Mouse (Mus musculus): ENCODE data around the gene Efcab10. TPM values are rescaled to one million over a fixed set of nuclear protein-coding genes. Genes with fewer than 3 reads are reported as not detected.

Gene Efcab10
- polyA plus RNA-seq, 1 experiment from 2014 or later: 0.87 TPM

- Histone ChIP-seq H3K27ac (no peak overlapping the region), H3K27me3 (no peaks in the 10 kb centered on the region), H3K9ac (no peak overlapping the region), H3K4me3 (peak overlapping the region; percentile 21; the same call in 1 of the 2 replicates), H3K4me2 (peak overlapping the region; percentile 49), H3K9me3 (no peaks in the 10 kb centered on the region), H3K4me1 (peaks cover 2% of the 10 kb centered on the region; the same call in 1 of the 2 replicates), H3K36me3 (no peaks in the 10 kb centered on the region)
- ATAC-seq (ENCODE audit: insufficient number of reproducible peaks, insufficient read depth, low FRiP score, low TSS enrichment, low read depth): no peak
- 19% methylated on average over 22 of the region's 22 CpGs for WGBS
Measured at GRCm38 (mm10) chr12:33379624-33380445, 14.8 kb upstream of the Efcab10 start.

GRCm38 (mm10) chr12:33388842-33389241, 5.8 kb upstream of the Efcab10 start:
- 7% methylated on average over 5 of the region's 5 CpGs for WGBS
- Histone ChIP-seq H3K27me3 (no peaks in the 10 kb centered on the region), H3K4me2 (no peak overlapping the region), H3K9me3 (no peaks in the 10 kb centered on the region), H3K27ac (no peak overlapping the region), H3K36me3 (no peaks in the 10 kb centered on the region), H3K9ac (no peak overlapping the region), H3K4me3 (no peak overlapping the region), H3K4me1 (no peaks in the 10 kb centered on the region)
- peak; percentile 53; the same call in 1 of the 2 replicates for ATAC-seq (ENCODE audit: insufficient number of reproducible peaks, insufficient read depth, low FRiP score, low TSS enrichment, low read depth)

GRCm38 (mm10) chr12:33390844-33391560, 3.7 kb upstream of the Efcab10 start:
- Histone ChIP-seq H3K36me3 (no peaks in the 10 kb centered on the region), H3K9me3 (no peaks in the 10 kb centered on the region), H3K4me3 (no peak overlapping the region), H3K4me2 (no peak overlapping the region), H3K27ac (no peak overlapping the region), H3K4me1 (peaks cover 7% of the 10 kb centered on the region), H3K9ac (no peak overlapping the region), H3K27me3 (no peaks in the 10 kb centered on the region)
- ATAC-seq (ENCODE audit: insufficient number of reproducible peaks, insufficient read depth, low FRiP score, low TSS enrichment, low read depth): no peak
- WGBS: 58% methylated on average over 2 of the region's 2 CpGs

GRCm38 (mm10) chr12:33403265-33403693, 8.6 kb downstream of the Efcab10 start:
- no peaks in the 10 kb centered on the region for H3K36me3 ChIP-seq
- no peaks in the 10 kb centered on the region for H3K4me1 ChIP-seq
- 17% methylated on average over 7 of the region's 7 CpGs for WGBS
- no peaks in the 10 kb centered on the region for H3K27me3 ChIP-seq
- ATAC-seq (ENCODE audit: insufficient number of reproducible peaks, insufficient read depth, low FRiP score, low TSS enrichment, low read depth): no peak
- no peak overlapping the region for H3K4me2 ChIP-seq
- H3K27ac ChIP-seq: no peak overlapping the region
- H3K9ac ChIP-seq: no peak overlapping the region
- no peak overlapping the region for H3K4me3 ChIP-seq
- H3K9me3 ChIP-seq: no peaks in the 10 kb centered on the region

- Histone ChIP-seq H3K9ac (no peak overlapping the region), H3K27me3 (no peaks in the 10 kb centered on the region), H3K4me2 (no peak overlapping the region), H3K4me3 (no peak overlapping the region), H3K9me3 (no peaks in the 10 kb centered on the region), H3K36me3 (no peaks in the 10 kb centered on the region), H3K27ac (no peak overlapping the region), H3K4me1 (no peaks in the 10 kb centered on the region)
- WGBS: 60% methylated on average over 5 of the region's 5 CpGs
- no peak for ATAC-seq (ENCODE audit: insufficient number of reproducible peaks, insufficient read depth, low FRiP score, low TSS enrichment, low read depth)
Measured at GRCm38 (mm10) chr12:33404996-33405395, 10.3 kb downstream of the Efcab10 start.

- Histone ChIP-seq H3K27me3 (no peaks in the 10 kb centered on the region), H3K9ac (no peak overlapping the region), H3K27ac (no peak overlapping the region), H3K36me3 (no peaks in the 10 kb centered on the region), H3K4me2 (no peak overlapping the region), H3K9me3 (no peaks in the 10 kb centered on the region), H3K4me1 (no peaks in the 10 kb centered on the region), H3K4me3 (no peak overlapping the region)
- WGBS: 33% methylated on average over 6 of the region's 6 CpGs
- no peak for ATAC-seq (ENCODE audit: insufficient number of reproducible peaks, insufficient read depth, low FRiP score, low TSS enrichment, low read depth)
Measured at GRCm38 (mm10) chr12:33405398-33406026, 10.9 kb downstream of the Efcab10 start.

- 53% methylated on average over 6 of the region's 6 CpGs for WGBS
- H3K27me3 ChIP-seq: no peaks in the 10 kb centered on the region
- H3K9ac ChIP-seq: no peak overlapping the region
- ATAC-seq (ENCODE audit: insufficient number of reproducible peaks, insufficient read depth, low FRiP score, low TSS enrichment, low read depth): no peak
- H3K4me2 ChIP-seq: no peak overlapping the region
- H3K9me3 ChIP-seq: no peaks in the 10 kb centered on the region
- no peaks in the 10 kb centered on the region for H3K36me3 ChIP-seq
- no peak overlapping the region for H3K27ac ChIP-seq
- no peaks in the 10 kb centered on the region for H3K4me1 ChIP-seq
- H3K4me3 ChIP-seq: no peak overlapping the region
Measured at GRCm38 (mm10) chr12:33411580-33412151, 17.0 kb downstream of the Efcab10 start.

GRCm38 (mm10) chr12:33424329-33424728, 29.7 kb downstream of the Efcab10 start:
- Histone ChIP-seq H3K36me3 (no peaks in the 10 kb centered on the region), H3K9me3 (no peaks in the 10 kb centered on the region), H3K4me2 (no peak overlapping the region), H3K4me1 (no peaks in the 10 kb centered on the region), H3K4me3 (no peak overlapping the region), H3K27ac (no peak overlapping the region), H3K9ac (no peak overlapping the region), H3K27me3 (peaks cover 12% of the 10 kb centered on the region)
- 29% methylated on average over 3 of the region's 3 CpGs for WGBS
- ATAC-seq (ENCODE audit: insufficient number of reproducible peaks, insufficient read depth, low FRiP score, low TSS enrichment, low read depth): no peak

- Histone ChIP-seq H3K4me1 (peaks cover 5% of the 10 kb centered on the region), H3K27me3 (peaks cover 12% of the 10 kb centered on the region), H3K9me3 (no peaks in the 10 kb centered on the region), H3K9ac (no peak overlapping the region), H3K36me3 (no peaks in the 10 kb centered on the region), H3K4me2 (no peak overlapping the region), H3K27ac (no peak overlapping the region), H3K4me3 (no peak overlapping the region)
- no peak for ATAC-seq (ENCODE audit: insufficient number of reproducible peaks, insufficient read depth, low FRiP score, low TSS enrichment, low read depth)
- WGBS: 24% methylated on average over 3 of the region's 3 CpGs
Measured at GRCm38 (mm10) chr12:33427293-33427692, 32.6 kb downstream of the Efcab10 start.

- no peak overlapping the region for H3K27ac ChIP-seq
Measured at GRCm38 (mm10) chr12:33427726-33428125, 33.1 kb downstream of the Efcab10 start.

GRCm38 (mm10) chr12:33429387-33430160, 34.9 kb downstream of the Efcab10 start, which contains the start of gene Twistnb:
Gene Twistnb, plus strand, starts transcription at chr12:33429635.
- ATAC-seq (ENCODE audit: insufficient number of reproducible peaks, insufficient read depth, low FRiP score, low TSS enrichment, low read depth): peak; percentile 94
- WGBS: under 1% methylated on average over 65 of the region's 66 CpGs
- H3K4me1 ChIP-seq: peaks cover 5% of the 10 kb centered on the region
- H3K9ac ChIP-seq: peak within 1 kb of the TSS; percentile 87
- H3K36me3 ChIP-seq: peaks cover 7% of the 10 kb centered on the region
- peak within 1 kb of the TSS; percentile 75 for H3K4me2 ChIP-seq
- H3K9me3 ChIP-seq: no peaks in the 10 kb centered on the region
- H3K4me3 ChIP-seq: peak within 1 kb of the TSS; percentile 95
- peak within 1 kb of the TSS; percentile 78 for H3K27ac ChIP-seq
- H3K27me3 ChIP-seq: 0 out of 2 replicates have a peak, but pooled peaks cover 3% of the 10 kb centered on the region

More at GRCm38 (mm10) chr12:33427726-33428125, 33.1 kb downstream of the Efcab10 start:
- Histone ChIP-seq H3K9me3 (no peaks in the 10 kb centered on the region), H3K9ac (no peak overlapping the region), H3K36me3 (no peaks in the 10 kb centered on the region), H3K4me1 (peaks cover 5% of the 10 kb centered on the region), H3K4me2 (no peak overlapping the region), H3K4me3 (no peak overlapping the region), H3K27me3 (peaks cover 12% of the 10 kb centered on the region)
- 72% methylated on average over 2 of the region's 2 CpGs for WGBS
- no peak for ATAC-seq (ENCODE audit: insufficient number of reproducible peaks, insufficient read depth, low FRiP score, low TSS enrichment, low read depth)
